Comparison of ENCODE assay signal across 8 mouse cellular contexts in genomic region chr4:54948616-54949560, GRCm38 (mm10). TPM values are rescaled to one million over a fixed set of nuclear protein-coding genes. Genes with fewer than 3 reads are reported as not detected.
DNase-seq lines count a peak whose midpoint lies in the region; ATAC-seq and TF ChIP-seq lines count a peak whose summit lies in the region.

No protein-coding gene starts in this region.

- no peak for TF ChIP-seq CTCF in embryonic fibroblast, embryonic 13.5 days (IDR thresholded peaks at IDR 0.05; ENCODE audit: borderline replicate concordance, insufficient read depth, low read length)

- peak overlapping the region; percentile 97 for H3K9ac ChIP-seq in hindbrain, embryonic 12.5 days

- no peaks in the 10 kb centered on the region for H3K27me3 ChIP-seq in hindbrain, embryonic 12.5 days
- H3K27me3 ChIP-seq in limb, embryonic 10.5 days (ENCODE audit: low read depth, poor library complexity, severe bottlenecking) = no peaks in the 10 kb centered on the region

- H3K27ac ChIP-seq in embryonic fibroblast, embryonic 13.5 days (ENCODE audit: insufficient read depth, low read length) = peak overlapping the region; percentile 88
- H3K27ac ChIP-seq in hindbrain, embryonic 12.5 days = peak overlapping the region; percentile 99
- peak overlapping the region; percentile 95 for H3K27ac ChIP-seq in limb, embryonic 10.5 days

- H3K4me3 ChIP-seq in embryonic fibroblast, embryonic 13.5 days (ENCODE audit: insufficient read depth, low read length) = peak overlapping the region; percentile 83
- peak overlapping the region; percentile 85 for H3K4me3 ChIP-seq in hindbrain, embryonic 12.5 days
- peak overlapping the region; percentile 69 for H3K4me3 ChIP-seq in limb, embryonic 10.5 days

- ATAC-seq in hindbrain, embryonic 12.5 days (ENCODE audit: low FRiP score) = peak; percentile 49

- no peaks in the 10 kb centered on the region for H3K9me3 ChIP-seq in hindbrain, embryonic 12.5 days (replicated peaks)
- H3K9me3 ChIP-seq in limb, embryonic 10.5 days (replicated peaks) = no peaks in the 10 kb centered on the region

- H3K4me1 ChIP-seq in embryonic fibroblast, embryonic 13.5 days (ENCODE audit: control insufficient read depth, insufficient read depth, low read length) = peaks cover 6% of the 10 kb centered on the region; the same call in 1 of the 2 replicates
- H3K4me1 ChIP-seq in hindbrain, embryonic 12.5 days = peaks cover 27% of the 10 kb centered on the region
- H3K4me1 ChIP-seq in limb, embryonic 10.5 days = peaks cover 27% of the 10 kb centered on the region

- H3K4me2 ChIP-seq in hindbrain, embryonic 12.5 days (replicated peaks) = peak overlapping the region; percentile 58

- H3K36me3 ChIP-seq in hindbrain, embryonic 12.5 days = no peaks in the 10 kb centered on the region
- H3K36me3 ChIP-seq in limb, embryonic 10.5 days = peaks cover 9% of the 10 kb centered on the region

- peak; percentile 33 for DNase-seq in layer of hippocampus, adult 11-12 months (ENCODE audit: low spot score)
- no peak for DNase-seq in layer of hippocampus, adult 8-10 months (ENCODE audit: low spot score in 2 of 2)
- peak; percentile 48 for DNase-seq in adrenal gland, postnatal 25 days
- DNase-seq in limb, embryonic 10.5 days (ENCODE audit: low spot score) = peak; percentile 74
- DNase-seq in neural tube, embryonic 10.5 days (ENCODE audit: extremely low spot score, low spot score) = peak; percentile 76
- DNase-seq in spleen, adult 18-20 months = no peak

- TF ChIP-seq POLR2A in embryonic fibroblast, embryonic 13.5 days (IDR thresholded peaks at IDR 0.05; ENCODE audit: low read depth, low read length) = peak; percentile 20

- 2% methylated on average over 23 of the region's 32 CpGs for WGBS in hindbrain, embryonic 12.5 days
- WGBS in limb, embryonic 10.5 days = 0% methylated on average over 32 of the region's 32 CpGs

RNA-seq across cellular contexts. Expression of gene Zfp462, which starts 4.0 kb away (rescaled TPM):
- total RNA-seq in layer of hippocampus, adult 8-10 months (2022) = 10 to 100 TPM; 58.8 to 76.3 (median 64.4) TPM
- 45.3 and 51.6 TPM in 2 replicates for total RNA-seq in adrenal gland, postnatal 25 days (2021)
- polyA plus RNA-seq in embryonic fibroblast, embryonic 13.5 days (2011; ENCODE audit: insufficient read length, low read depth, missing spikeins) = 23.7 and 28.9 TPM in 2 replicates
- polyA plus RNA-seq in hindbrain, embryonic 12.5 days (2016; fragmentation: Nextera tagmentation; extraction: Ambion mirVana) = 16.3 and 18.3 TPM in 2 replicates
- polyA plus RNA-seq in limb, embryonic 10.5 days (2016; fragmentation: Nextera tagmentation; extraction: Ambion mirVana) = 9.8 and 10.3 TPM in 2 replicates

Comparison
In these comparisons a context has a peak if more than half of its experiments do, and no peak if none do; other contexts are left out.
1. DNase-seq: peak in layer of hippocampus, adult 11-12 months (single experiment), adrenal gland, postnatal 25 days (single experiment), limb, embryonic 10.5 days (single experiment) and neural tube, embryonic 10.5 days (single experiment); none in layer of hippocampus, adult 8-10 months (0 of 2) and spleen, adult 18-20 months (0 of 2).
2. Peak in every context shown above with its lines, with median percentiles within 50 percentile points of each other: H3K27ac ChIP-seq and H3K4me3 ChIP-seq.